ENCODE assay signal across 13 mouse cellular contexts in the genomic region with DNA sequence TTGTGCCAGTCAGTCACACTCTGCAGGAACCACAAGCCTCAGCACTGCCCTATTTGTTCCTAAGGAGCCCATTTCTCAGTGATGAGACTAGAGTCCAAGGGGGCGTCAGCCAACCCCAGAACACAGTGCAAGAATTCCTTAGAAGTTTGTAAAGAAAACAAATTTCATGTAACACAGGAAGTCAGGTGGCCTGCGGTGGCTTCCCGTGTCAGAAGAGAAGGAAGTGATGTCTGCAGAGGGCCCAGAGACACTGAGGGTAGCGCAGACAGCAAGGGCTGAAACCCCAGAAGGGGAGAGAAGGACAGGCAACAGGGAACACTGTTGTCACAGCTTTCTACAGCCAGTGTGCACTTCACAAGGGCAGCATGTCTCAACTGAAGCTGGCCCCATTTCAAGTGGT. TPM values are rescaled to one million over a fixed set of nuclear protein-coding genes. Genes with fewer than 3 reads are reported as not detected.
DNase-seq lines count a peak whose midpoint lies in the region; TF ChIP-seq lines count a peak whose summit lies in the region.
"Had no signal": no experiment of that assay in that cellular context is flagged by ENCODE, and none has a peak within 500 bp of the region (broad histone marks: within the 10 kb centered on the region; RNA-seq: fewer than 3 reads in every experiment).

No protein-coding gene starts in this region.

- peak; percentile 38 to 42 for DNase-seq in spleen, adult 2 months (ENCODE audit: low read depth in 1 of 2, low spot score in 2 of 2)
- no peak for DNase-seq in spleen, postnatal 14 days (ENCODE audit: low spot score in 2 of 2)
- peak; percentile 82 for DNase-seq in naive thymus-derived CD4-positive, alpha-beta T cell, adult 2 months (ENCODE audit: low read depth)
- DNase-seq in thymus, postnatal 4 days, result peak; percentile 68
- DNase-seq in limb, embryonic 10.5 days (ENCODE audit: low spot score), result no peak
- no peak for DNase-seq in retina, postnatal 1 day
- DNase-seq: cerebellum, adult 8-10 months; kidney, adult 18-20 months; liver, embryonic 13.5 days had no signal

- H3K4me1 ChIP-seq in spleen, adult 2 months (ENCODE audit: control insufficient read depth, insufficient read depth, insufficient read length), result peaks cover 8% of the 10 kb centered on the region; the same call in 1 of the 2 replicates
- H3K4me1 ChIP-seq in bone marrow macrophage, adult 2 months (ENCODE audit: control insufficient read depth, insufficient read depth, low read length), result peaks cover 67% of the 10 kb centered on the region
- H3K4me1 ChIP-seq in limb, embryonic 10.5 days, result no peaks in the 10 kb centered on the region
- H3K4me1 ChIP-seq: neural tube, embryonic 12.5 days had no signal

- TF ChIP-seq CTCF in spleen, adult 2 months (IDR thresholded peaks at IDR 0.05; ENCODE audit: extremely low read depth, insufficient read depth, insufficient read length, insufficient replicate concordance), result no peak
- no peak for TF ChIP-seq CTCF in bone marrow macrophage, adult 2 months (IDR thresholded peaks at IDR 0.05; ENCODE audit: low read depth, low read length)

- no peak overlapping the region for H3K4me3 ChIP-seq in spleen, adult 2 months (ENCODE audit: extremely low read depth, insufficient read depth, insufficient read length)
- H3K4me3 ChIP-seq in bone marrow macrophage, adult 2 months (ENCODE audit: insufficient read depth, low read length), result no peak overlapping the region
- H3K4me3 ChIP-seq in limb, embryonic 10.5 days, result no peak overlapping the region
- H3K4me3 ChIP-seq: heart, embryonic 10.5 days; liver, embryonic 13.5 days; midbrain, embryonic 12.5 days; neural tube, embryonic 12.5 days had no signal

- no peak for TF ChIP-seq POLR2A in spleen, adult 2 months (IDR thresholded peaks at IDR 0.05; ENCODE audit: low read depth, low read length)
- no peak for TF ChIP-seq POLR2A in bone marrow macrophage, adult 2 months (IDR thresholded peaks at IDR 0.05; ENCODE audit: borderline replicate concordance, low read depth, low read length)

- peaks cover 2% of the 10 kb centered on the region for H3K36me3 ChIP-seq in spleen, adult 2 months (ENCODE audit: control insufficient read depth, insufficient read depth, low read length)
- peaks cover 38% of the 10 kb centered on the region for H3K36me3 ChIP-seq in limb, embryonic 10.5 days

- H3K9me3 ChIP-seq in limb, embryonic 10.5 days (replicated peaks), result no peaks in the 10 kb centered on the region
- H3K9me3 ChIP-seq: heart, embryonic 10.5 days; liver, embryonic 13.5 days; midbrain, embryonic 12.5 days; neural tube, embryonic 12.5 days had no signal

- no peaks in the 10 kb centered on the region for H3K27me3 ChIP-seq in spleen, adult 2 months (ENCODE audit: control insufficient read depth, insufficient read depth, low read length)
- H3K27me3 ChIP-seq in limb, embryonic 10.5 days (ENCODE audit: low read depth, poor library complexity, severe bottlenecking), result no peaks in the 10 kb centered on the region
- H3K27me3 ChIP-seq: liver, embryonic 13.5 days; midbrain, embryonic 12.5 days; neural tube, embryonic 12.5 days had no signal

- H3K27ac ChIP-seq in spleen, adult 2 months (ENCODE audit: insufficient read depth, low read length), result peak overlapping the region; percentile 54
- H3K27ac ChIP-seq in bone marrow macrophage, adult 2 months (ENCODE audit: insufficient read depth, low read depth, low read length), result peak overlapping the region; percentile 69
- no peak overlapping the region for H3K27ac ChIP-seq in limb, embryonic 10.5 days
- H3K27ac ChIP-seq: heart, embryonic 10.5 days; liver, embryonic 13.5 days; midbrain, embryonic 12.5 days; neural tube, embryonic 12.5 days had no signal

- WGBS in spleen, adult 2 months, result 15% methylated on average over 4 of the region's 4 CpGs
- WGBS in limb, embryonic 10.5 days, result 90% methylated on average over 4 of the region's 4 CpGs

RNA-seq across cellular contexts. Expression of a gene that starts 19.4 kb away (rescaled TPM):
- 20.4 and 24.4 TPM in 2 replicates for polyA plus RNA-seq in spleen, adult 2 months (2012; rRNA removed)
- polyA plus RNA-seq in bone marrow macrophage, adult 2 months (2012; ENCODE audit: insufficient read depth, insufficient read length, missing spikeins), result 18.8 and 19.4 TPM in 2 replicates
- 4.3 and 4.7 TPM in 2 replicates for polyA plus RNA-seq in limb, embryonic 10.5 days (2016; fragmentation: Nextera tagmentation; extraction: Ambion mirVana)

Comparison
In these comparisons a context has a peak if more than half of its experiments do, and no peak if none do; other contexts are left out.
1. DNase-seq: peak in spleen, adult 2 months (2 of 2), naive thymus-derived CD4-positive, alpha-beta T cell, adult 2 months (single experiment) and thymus, postnatal 4 days (single experiment); none in spleen, postnatal 14 days (0 of 2), limb, embryonic 10.5 days (single experiment) and retina, postnatal 1 day (single experiment).